Mouse (Mus musculus) right cerebral cortex, postnatal 14 days (tissue): ENCODE measurements at regions not wholly inside any gene's neighbourhood (a gene's known extent, or its start where the extent isn't known, plus 50 kb on each side); places are given as distances from the start of the nearest gene placed in this dataset.

ENCODE experiments used
- DNase-seq: peaks from one replicate; pipeline ENCODE4 v3.0.0; 2022

- no peak for DNase-seq
These were observed 59.8 kb upstream of the Osmr start for GRCm38 (mm10) chr15:6934564-6934980.

- no peak for DNase-seq
These were observed 66.7 kb upstream of the Osmr start for GRCm38 (mm10) chr15:6941491-6941890.

GRCm38 (mm10) chr15:6949236-6949635 is 74.5 kb upstream of the Osmr start:
- DNase-seq = no peak

DNA sequence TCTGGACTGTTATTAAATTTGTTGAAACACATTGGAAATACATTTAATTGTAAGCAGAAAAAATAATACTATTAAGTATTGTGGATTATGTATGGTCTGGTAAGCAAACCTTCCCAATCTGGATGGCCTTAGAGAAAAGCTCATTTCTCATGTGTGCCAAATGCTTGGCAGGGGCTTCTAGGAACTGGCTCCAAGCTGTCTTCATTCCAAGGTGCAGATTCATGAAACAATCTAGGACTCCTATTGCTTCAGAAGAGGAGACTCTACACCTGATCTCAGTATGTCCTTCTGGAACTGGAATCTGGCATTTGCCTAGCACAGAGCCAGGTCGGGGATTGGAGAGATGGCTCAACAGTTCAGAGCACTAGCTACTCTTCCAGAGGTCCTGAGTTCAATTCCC is 74.9 kb upstream of the Osmr start:
- DNase-seq = no peak

- DNase-seq = no peak
These were observed 75.7 kb upstream of the Osmr start for GRCm38 (mm10) chr15:6950503-6950902.

DNA sequence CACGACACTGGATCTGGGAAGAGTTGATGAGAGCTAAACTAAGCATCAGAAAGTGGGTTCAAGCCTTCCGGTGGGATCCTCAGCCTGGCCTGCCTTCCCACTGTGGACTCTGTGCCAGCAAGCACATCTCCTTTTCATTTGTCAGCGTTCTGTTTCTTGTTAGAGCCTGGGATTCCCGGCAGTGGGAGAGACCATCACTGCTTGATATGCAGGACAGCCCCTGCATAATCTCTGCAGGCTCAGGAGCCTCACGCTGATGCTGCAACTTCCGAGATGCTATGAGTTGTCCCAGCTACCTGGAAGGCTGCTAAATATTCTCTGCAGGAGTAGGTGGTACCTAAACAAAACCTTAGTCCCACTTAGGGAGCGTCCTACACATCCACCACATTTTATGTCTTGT is 78.8 kb upstream of the Osmr start:
- no peak for DNase-seq

GRCm38 (mm10) chr15:6953970-6954791 is 79.4 kb upstream of the Osmr start:
- no peak for DNase-seq

DNA sequence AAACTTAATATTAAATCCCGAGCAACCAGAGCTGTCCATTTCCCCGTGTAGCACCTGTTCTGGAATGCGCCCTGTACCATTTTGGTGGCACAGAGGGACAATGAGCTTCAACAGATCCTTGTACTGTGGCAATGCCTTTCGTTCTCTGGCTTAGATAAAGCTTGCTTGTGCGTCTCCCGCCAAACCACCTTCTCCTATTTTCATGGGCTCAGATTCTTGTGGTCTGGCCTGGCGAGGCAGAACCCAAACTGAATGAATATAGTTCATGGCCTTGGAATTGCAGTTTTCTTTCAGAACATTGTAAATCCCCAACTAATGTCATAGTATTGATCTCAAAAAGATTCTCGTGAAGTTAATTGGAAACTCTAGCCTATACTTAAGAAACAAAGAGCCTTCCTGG is 85.1 kb upstream of the Osmr start:
- no peak for DNase-seq

- no peak for DNase-seq
These were observed 86.3 kb upstream of the Osmr start for GRCm38 (mm10) chr15:6960753-6961746.

- DNase-seq = no peak
These were observed 89.9 kb upstream of the Osmr start for GRCm38 (mm10) chr15:6964635-6965034.

DNA sequence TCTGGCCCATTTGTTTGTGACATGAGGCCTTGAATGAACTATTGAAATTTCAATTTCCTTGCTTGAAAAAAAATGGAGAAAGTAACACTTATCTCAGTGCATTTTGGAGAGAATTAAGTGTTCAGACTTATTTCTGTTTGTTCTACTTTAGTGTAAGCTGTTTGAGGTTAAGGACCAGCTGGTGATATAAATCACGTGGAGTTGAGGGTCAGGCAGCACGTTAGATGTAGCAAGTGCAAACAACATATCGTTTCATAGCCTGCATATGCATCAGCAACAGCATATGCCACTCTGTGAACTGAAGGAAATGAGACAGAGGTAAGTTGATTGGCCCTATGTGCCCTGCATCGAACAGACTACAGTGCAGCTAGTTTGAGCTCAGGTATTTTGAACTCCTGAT is 90.7 kb upstream of the Osmr start:
- no peak for DNase-seq

GRCm38 (mm10) chr15:6974410-6974809 is 99.6 kb upstream of the Osmr start:
- no peak for DNase-seq

DNA sequence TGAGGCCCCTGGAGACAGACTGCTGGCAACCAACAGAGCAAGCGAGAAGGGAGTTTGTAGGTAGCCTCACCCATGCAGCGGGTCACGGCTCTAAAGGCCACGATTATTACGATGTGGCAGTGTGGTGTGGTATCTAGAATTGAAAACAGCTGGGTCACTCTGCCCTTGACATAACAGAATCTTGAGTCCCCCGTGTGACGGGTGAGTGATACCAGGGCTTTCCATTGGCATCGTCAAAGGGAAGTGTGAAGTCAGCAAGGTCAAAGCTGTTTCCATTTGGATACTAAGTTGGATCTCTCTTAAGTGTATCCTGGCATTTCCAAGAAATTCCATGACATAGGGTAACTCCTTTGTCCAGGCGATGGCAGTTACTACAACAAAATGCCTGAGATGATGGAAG is 106.7 kb upstream of the Osmr start:
- DNase-seq = no peak

GRCm38 (mm10) chr15:6983320-6983719 is 107.1 kb upstream of the Lifr start:
- DNase-seq = no peak

GRCm38 (mm10) chr15:6988187-6988586 is 102.2 kb upstream of the Lifr start:
- DNase-seq = peak; percentile 48

GRCm38 (mm10) chr15:6989094-6989493 is 101.3 kb upstream of the Lifr start:
- no peak for DNase-seq

DNA sequence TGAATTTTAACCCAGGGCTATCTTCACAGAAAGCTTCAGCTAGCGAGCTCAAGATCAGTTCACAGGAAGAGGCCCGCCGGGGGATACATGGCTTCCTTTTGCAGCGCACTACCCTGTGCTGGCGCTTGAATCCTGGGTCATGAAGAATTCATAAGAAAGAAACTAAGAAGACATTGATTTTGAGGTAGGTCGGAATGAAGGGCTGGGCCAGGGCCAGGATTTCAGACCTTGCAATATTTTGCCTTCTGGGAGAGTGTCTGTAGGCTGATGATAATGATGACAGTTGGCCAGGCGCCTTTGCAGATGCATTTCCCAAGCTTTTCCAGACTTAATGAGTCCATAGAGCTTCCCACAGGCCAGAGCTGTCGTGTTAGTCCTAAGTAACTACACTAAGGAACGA is 97.2 kb upstream of the Lifr start:
- DNase-seq = no peak

DNA sequence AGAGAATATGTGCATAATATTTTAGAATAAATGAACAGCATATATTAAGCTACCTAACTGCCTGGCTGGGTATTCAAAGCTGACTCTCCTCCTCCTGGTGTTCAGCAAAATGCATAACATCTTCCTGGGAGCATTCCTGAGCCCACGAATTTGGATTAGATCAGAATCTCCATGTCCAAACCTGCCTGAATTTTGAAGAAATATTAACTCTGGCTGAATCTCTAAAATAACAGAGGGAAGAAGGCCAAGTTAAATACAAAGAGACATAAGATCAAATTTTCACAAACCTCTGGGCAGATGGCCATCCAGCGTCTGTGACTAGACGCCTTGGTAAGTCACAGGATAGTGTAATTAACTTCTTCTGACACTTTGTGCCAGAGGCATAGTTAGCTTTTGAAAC is 95.2 kb upstream of the Lifr start:
- DNase-seq = no peak

- no peak for DNase-seq
These were observed 92.5 kb upstream of the Lifr start for GRCm38 (mm10) chr15:6997871-6998270.

- DNase-seq = no peak
These were observed 91.8 kb upstream of the Lifr start for GRCm38 (mm10) chr15:6998576-6999070.

DNA sequence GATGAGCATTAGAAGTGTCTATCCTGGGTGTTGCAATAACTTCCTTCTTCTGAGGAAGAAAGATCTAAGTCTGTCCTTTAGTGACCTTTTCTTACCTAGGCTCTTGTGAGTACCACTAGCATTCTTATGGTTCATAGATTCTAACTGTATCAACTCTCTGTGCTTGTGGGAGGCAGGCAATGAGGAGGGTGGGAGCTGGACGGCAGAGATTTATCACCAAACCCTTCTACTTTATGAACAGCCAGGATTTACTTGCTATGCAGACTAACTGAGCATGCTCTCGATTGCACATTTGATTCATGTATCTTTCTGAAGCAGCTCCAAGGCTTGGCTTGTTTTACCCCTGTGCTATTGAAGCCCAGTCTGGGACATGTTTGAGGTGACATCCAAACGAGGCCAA is 90.7 kb upstream of the Lifr start:
- no peak for DNase-seq

DNA sequence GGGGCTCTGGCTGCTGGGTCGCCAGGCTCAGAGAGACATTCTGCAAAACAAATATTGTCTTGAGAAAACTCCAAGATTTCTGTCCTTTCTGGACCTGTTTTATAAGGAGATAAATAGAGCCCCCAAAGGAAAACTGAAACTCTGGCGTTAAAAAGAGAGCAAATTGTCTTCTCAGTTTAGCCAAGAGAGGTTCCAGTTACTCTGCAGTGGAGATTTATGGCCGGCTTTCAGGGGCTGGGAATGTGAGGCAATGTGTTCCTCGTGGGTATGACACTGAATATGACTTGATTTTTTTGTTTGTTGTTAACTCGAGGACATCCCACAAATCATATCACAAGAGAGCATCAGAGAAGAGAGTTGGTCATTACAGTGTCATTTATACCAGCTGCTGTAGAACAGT is 88.2 kb upstream of the Lifr start:
- DNase-seq = no peak

DNA sequence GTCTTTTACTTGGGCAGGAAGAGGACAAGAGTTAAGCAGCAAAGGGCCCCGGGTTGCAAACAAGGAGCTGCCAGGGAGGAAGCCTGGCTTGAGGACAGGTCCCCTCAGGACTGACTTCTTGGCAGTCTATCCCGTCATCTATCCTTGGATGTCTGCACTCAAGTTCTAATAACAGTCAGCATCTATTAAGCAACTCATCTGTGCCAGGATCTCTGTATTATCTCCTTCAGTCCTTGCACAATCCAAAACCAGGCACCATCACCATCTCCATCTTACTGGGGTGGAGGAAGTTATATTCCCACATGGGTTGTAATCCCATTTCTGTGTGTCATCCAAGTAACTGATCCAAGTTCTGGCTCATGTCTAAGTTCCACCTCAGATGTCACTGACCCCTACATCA is 87.1 kb upstream of the Lifr start:
- DNase-seq = no peak

DNA sequence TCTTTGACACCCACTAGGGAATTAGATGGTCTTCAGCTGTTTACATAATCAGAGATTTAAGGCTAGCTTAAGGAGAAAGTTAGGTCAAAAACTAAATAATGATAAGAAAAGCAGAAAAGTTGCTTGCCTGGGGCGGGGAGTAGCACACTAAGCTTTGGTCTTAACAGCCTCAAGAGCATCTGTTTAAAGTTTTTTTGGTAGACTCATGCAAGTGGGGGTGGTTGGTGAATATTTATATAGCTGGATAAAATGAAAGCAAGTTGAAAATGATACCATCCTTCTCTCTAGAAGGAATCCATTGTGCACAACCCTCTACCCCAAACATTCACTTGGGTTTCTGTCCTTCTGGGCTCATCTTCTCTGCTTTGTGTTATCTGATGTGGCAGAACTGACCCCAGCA is 85.3 kb upstream of the Lifr start:
- DNase-seq = no peak
